Comparison of ENCODE assay signal across 9 mouse cellular contexts in genomic region chr2:14873701-14874181, GRCm38 (mm10).
DNase-seq lines count a peak whose midpoint lies in the region; ATAC-seq and TF ChIP-seq lines count a peak whose summit lies in the region.
"Had no signal": no experiment of that assay in that cellular context is flagged by ENCODE, and none has a peak within 500 bp of the region (broad histone marks: within the 10 kb centered on the region; RNA-seq: fewer than 3 reads in every experiment).

No protein-coding gene starts in this region.

- peak; percentile 19 for DNase-seq in layer of hippocampus, adult 11-12 months (ENCODE audit: low spot score)
- DNase-seq in layer of hippocampus, adult 9-11 months = no peak
- peak; percentile 8 for DNase-seq in embryo, embryonic 11.5 days (ENCODE audit: low read depth, low spot score)
- no peak for DNase-seq in lung, postnatal 0 days (ENCODE audit: low spot score)
- DNase-seq in thymus, postnatal 0 days (ENCODE audit: low spot score) = no peak
- DNase-seq in gastrocnemius, postnatal 25 days = no peak

- peaks cover 21% of the 10 kb centered on the region for H3K4me1 ChIP-seq in hindbrain, embryonic 12.5 days
- no peaks in the 10 kb centered on the region; the same call in 1 of the 2 replicates for H3K4me1 ChIP-seq in lung, postnatal 0 days (ENCODE audit: insufficient read depth, low read depth, low read length)
- 0 out of 2 replicates have a peak, but pooled peaks cover 4% of the 10 kb centered on the region for H3K4me1 ChIP-seq in stomach, embryonic 14.5 days (ENCODE audit: control insufficient read depth, insufficient read depth, low read length)

- 18% methylated on average over 15 of the region's 15 CpGs for WGBS in hindbrain, embryonic 12.5 days
- WGBS in lung, postnatal 0 days = 18% methylated on average over 15 of the region's 15 CpGs
- 5% methylated on average over 15 of the region's 15 CpGs for WGBS in stomach, embryonic 14.5 days

- H3K4me2 ChIP-seq in hindbrain, embryonic 12.5 days (replicated peaks) = peak overlapping the region; percentile 46
- peak overlapping the region; percentile 49 for H3K4me2 ChIP-seq in lung, postnatal 0 days (replicated peaks; ENCODE audit: low read depth, low read length)
- peak overlapping the region; percentile 32 for H3K4me2 ChIP-seq in stomach, embryonic 14.5 days (replicated peaks; ENCODE audit: low read depth, low read length)

- H3K9ac ChIP-seq in hindbrain, embryonic 12.5 days = peak overlapping the region; percentile 3; the same call in 1 of the 2 replicates
- H3K9ac ChIP-seq in lung, postnatal 0 days (replicated peaks; ENCODE audit: low read depth) = no peak overlapping the region; the same call in 1 of the 2 replicates
- H3K9ac ChIP-seq in stomach, embryonic 14.5 days (replicated peaks; ENCODE audit: low read depth, low read length) = no peak overlapping the region

- no peak for TF ChIP-seq EP300 in lung, postnatal 0 days (IDR thresholded peaks at IDR 0.05)

- H3K27ac ChIP-seq in hindbrain, embryonic 12.5 days = no peak overlapping the region
- no peak overlapping the region for H3K27ac ChIP-seq in lung, postnatal 0 days (ENCODE audit: low read length)
- no peak overlapping the region for H3K27ac ChIP-seq in stomach, embryonic 14.5 days (ENCODE audit: low read length)

- no peaks in the 10 kb centered on the region; the same call in 1 of the 2 replicates for H3K27me3 ChIP-seq in hindbrain, embryonic 12.5 days
- no peaks in the 10 kb centered on the region for H3K27me3 ChIP-seq in lung, postnatal 0 days (replicated peaks; ENCODE audit: insufficient read depth, low read length)
- no peaks in the 10 kb centered on the region for H3K27me3 ChIP-seq in stomach, embryonic 14.5 days (ENCODE audit: control insufficient read depth, insufficient read depth, low read length)
- H3K27me3 ChIP-seq: Patski had no signal

- no peaks in the 10 kb centered on the region for H3K36me3 ChIP-seq in hindbrain, embryonic 12.5 days
- H3K36me3 ChIP-seq in lung, postnatal 0 days (ENCODE audit: insufficient read depth, low read length) = no peaks in the 10 kb centered on the region
- no peaks in the 10 kb centered on the region for H3K36me3 ChIP-seq in stomach, embryonic 14.5 days (ENCODE audit: control insufficient read depth, insufficient read depth, low read length)

- H3K9me3 ChIP-seq in hindbrain, embryonic 12.5 days (replicated peaks) = no peaks in the 10 kb centered on the region
- no peaks in the 10 kb centered on the region for H3K9me3 ChIP-seq in lung, postnatal 0 days (ENCODE audit: low read length)
- no peaks in the 10 kb centered on the region for H3K9me3 ChIP-seq in stomach, embryonic 14.5 days (ENCODE audit: control insufficient read depth, low read depth, low read length)

- ATAC-seq in hindbrain, embryonic 12.5 days (ENCODE audit: low FRiP score) = no peak
- peak; percentile 14; the same call in 1 of the 2 replicates for ATAC-seq in lung, postnatal 0 days
- ATAC-seq in stomach, embryonic 14.5 days (ENCODE audit: insufficient number of reproducible peaks, insufficient read depth, low FRiP score, low read depth) = no peak
- ATAC-seq: Patski had no signal

- peak overlapping the region; percentile 17; the same call in 1 of the 2 replicates for H3K4me3 ChIP-seq in hindbrain, embryonic 12.5 days
- H3K4me3 ChIP-seq in lung, postnatal 0 days (ENCODE audit: low read depth, low read length) = peak overlapping the region; percentile 26
- H3K4me3 ChIP-seq in stomach, embryonic 14.5 days (ENCODE audit: low read depth, low read length) = peak overlapping the region; percentile 8; the same call in 1 of the 2 replicates

- TF ChIP-seq CTCF in lung, postnatal 0 days (IDR thresholded peaks at IDR 0.05) = no peak

Comparison
In these comparisons a context has a peak if more than half of its experiments do, and no peak if none do; other contexts are left out.
1. DNase-seq: peak in layer of hippocampus, adult 11-12 months (single experiment) and embryo, embryonic 11.5 days (single experiment); none in layer of hippocampus, adult 9-11 months (single experiment), lung, postnatal 0 days (single experiment), thymus, postnatal 0 days (single experiment) and gastrocnemius, postnatal 25 days (single experiment).
2. Peak in every context shown above with its lines, with median percentiles within 50 percentile points of each other: H3K4me2 ChIP-seq and H3K4me3 ChIP-seq.